Mouse (Mus musculus): ENCODE data around the gene 2700097O09Rik.
"Not testable (repeated sequence)": the region's sequence is repeated elsewhere in the genome, so short reads cannot be mapped to it uniquely, and the experiment has no call there.

The 2700097O09Rik gene

GRCm38 (mm10) chr12:55049731-55050353, 30.1 kb downstream of the 2700097O09Rik start:
- DNase-seq (ENCODE audit: inconsistent age in 2 of 2, low spot score in 1 of 2): no peak

- no peak for DNase-seq (ENCODE audit: inconsistent age in 2 of 2, low spot score in 1 of 2)
Observed at GRCm38 (mm10) chr12:55041011-55041410, 38.9 kb downstream of the 2700097O09Rik start.

GRCm38 (mm10) chr12:55027088-55027487, 52.8 kb downstream of the 2700097O09Rik start:
- no peak for DNase-seq (ENCODE audit: inconsistent age in 2 of 2, low spot score in 1 of 2)

DNA sequence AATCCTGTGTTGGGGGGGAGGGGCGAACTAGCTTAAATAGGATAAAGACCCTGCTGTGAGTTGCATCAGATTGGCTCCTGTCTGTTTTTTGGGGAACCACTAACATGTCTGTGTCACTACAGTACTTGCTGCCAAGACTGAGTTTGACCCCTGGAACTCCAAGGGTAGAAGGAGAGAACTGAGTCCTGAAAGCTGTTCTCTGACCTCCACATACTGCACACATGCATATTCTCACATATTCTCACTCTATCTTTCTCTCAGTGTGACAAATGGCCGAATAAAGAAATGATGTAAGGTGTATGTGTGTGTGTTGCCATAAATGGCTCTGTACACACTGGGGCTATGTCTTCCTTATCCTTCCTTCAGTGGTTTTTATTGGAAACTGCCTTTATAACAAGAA, 56.6 kb downstream of the 2700097O09Rik start:
- no peak for DNase-seq (ENCODE audit: inconsistent age in 2 of 2, low spot score in 1 of 2)

DNA sequence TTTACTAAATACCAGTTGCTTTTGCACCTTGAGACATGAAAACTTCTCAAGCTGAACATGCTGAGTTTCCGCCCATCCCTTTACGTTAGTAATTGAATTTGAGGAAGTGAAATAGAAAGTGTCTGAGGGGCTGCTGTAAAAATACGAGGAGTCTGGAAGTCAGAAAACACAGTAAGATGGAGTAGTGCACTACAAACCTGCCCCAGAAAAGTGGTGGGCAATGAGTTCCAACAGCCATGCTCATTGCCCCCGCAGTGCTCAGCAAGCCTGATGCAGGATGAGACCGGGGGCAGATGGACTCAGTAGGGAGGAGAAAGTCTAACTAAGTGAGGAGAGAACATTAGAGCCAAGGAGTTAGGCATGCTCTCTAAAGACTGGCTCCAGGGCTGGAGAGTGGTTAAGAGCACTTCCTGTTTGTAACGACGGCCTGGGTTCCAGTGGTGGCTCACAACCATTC, 60.5 kb downstream of the 2700097O09Rik start:
- DNase-seq (ENCODE audit: inconsistent age in 2 of 2, low spot score in 1 of 2): peak in 1 of 2 experiments; percentile 25

DNA sequence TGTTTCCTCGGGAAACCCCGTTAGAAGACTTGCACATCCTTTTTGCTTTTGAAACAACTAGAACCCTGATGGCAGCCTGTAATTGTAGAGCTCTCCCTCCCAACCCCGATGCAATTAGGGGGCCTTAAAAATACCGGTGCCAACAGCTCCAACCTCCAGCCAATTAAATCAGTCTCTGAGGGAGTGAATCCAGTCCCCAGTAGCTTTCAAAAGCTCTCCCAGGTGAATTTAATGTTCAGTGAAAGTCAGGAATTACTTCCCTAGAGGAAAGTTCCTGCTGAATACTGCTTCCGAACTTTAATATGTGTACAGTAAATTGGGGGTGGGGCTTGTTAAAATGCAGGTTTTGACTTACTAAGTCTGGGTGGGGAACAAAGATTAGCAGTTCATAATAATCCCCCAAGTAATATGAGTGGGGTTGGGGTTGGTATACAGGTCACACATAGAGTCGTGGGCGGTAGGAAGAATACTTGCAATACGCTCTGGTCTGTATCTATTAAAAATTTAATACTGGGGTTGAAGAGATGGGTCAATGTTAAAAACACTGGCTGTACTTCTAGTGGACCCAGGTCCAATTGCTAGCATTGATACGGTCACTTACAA, 62.7 kb downstream of the 2700097O09Rik start:
- no peak for DNase-seq (ENCODE audit: inconsistent age in 2 of 2, low spot score in 1 of 2)

DNA sequence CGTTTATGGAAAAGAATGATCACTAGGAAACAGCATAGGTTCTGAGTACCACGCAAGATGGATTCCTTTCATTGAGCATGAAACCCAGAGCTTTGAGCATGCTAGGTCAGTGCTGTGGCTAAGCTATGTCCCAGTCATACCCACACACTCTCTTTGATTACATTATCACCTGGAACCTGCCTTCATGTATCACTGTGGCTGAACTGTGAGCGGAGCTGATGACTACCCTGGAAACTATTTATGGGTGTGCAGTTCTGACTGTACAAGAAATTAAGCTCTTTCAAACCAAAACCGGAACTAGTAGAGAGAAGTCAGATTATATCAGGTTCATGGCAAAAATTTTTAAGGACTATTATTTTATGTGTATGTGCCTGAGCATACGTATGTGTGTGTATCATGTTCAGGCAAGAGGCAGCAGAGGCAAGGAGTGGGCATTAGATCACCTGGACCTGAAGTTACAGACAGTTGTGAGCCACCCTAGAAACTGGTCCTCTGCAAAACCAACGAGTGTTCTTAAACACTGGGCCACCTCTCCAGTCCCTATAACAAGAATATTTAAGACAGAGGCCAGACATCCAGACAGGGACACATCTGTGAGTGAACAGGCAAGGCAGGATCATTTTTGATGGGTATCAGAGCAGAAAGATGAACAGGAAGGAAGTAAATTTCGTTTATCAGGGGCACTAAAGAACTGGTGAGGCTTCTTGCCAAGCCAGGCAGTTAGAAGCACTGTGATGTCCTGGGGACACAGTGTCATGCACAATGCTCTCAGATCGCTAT, 63.4 kb downstream of the 2700097O09Rik start:
- DNase-seq (ENCODE audit: inconsistent age in 2 of 2, low spot score in 1 of 2): no peak

DNA sequence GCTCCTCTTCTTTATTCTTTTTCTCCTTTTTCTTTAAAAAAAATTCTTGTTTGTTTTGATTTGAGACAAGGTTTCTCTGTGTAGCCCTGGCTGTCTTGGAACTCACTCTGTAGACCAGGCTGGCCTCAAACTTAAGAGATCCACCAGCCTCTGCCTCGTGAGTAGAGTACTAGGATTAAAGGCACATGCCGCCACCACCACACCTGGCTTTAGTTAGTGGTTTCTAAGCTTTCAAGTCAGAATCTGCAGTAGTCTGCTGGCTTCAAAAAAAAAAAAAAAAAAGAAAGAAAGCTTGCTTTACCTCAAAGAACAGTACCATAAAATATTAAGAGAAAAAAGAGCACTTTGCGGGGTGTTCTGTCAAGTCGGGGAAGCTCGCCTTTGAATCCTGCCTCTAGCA, 64.5 kb downstream of the 2700097O09Rik start:
- DNase-seq (ENCODE audit: inconsistent age in 2 of 2, low spot score in 1 of 2): no peak

DNA sequence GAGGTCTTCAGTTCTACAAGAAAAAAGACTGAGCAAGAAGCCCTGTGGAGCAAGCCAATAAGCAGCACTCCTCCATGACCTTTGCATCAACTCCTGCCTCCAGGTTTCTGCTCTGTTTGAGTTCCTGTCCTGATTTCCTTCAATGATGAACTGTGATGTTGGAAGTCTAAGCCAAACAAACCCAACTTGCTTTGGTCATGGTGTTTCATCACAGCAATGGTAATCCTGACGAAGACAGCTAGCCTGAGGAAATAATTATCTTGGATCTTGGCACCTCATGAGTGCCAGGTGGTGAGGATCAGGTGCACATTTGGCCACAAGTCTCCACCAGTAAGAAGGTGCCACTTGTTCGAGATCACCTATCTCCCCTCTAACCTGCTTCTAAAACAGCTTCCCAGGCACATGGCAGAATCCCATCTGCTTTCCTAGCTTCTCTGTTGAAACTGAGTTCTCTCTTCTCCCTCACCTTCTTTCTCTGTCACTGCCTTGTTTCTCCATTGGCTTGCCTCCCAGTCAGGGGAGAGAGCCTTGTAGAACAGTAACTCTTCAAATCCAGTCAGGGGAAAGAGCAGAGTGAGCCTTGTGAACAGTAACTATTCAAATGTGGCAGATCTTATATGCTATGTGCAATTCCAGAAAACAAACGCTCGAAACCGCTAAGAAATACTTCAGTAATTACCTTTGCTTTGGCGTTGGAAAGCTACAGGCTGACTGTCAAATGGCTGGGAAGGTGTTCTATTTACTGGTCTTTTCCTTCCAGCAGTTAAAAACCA, 66.1 kb downstream of the 2700097O09Rik start, which contains the start of gene Baz1a:
TSS of gene Baz1a (minus strand) at position 723 of the 773 bp plus-strand sequence.
- no peak for DNase-seq (ENCODE audit: inconsistent age in 2 of 2, low spot score in 1 of 2)

- DNase-seq (ENCODE audit: inconsistent age in 2 of 2, low spot score in 1 of 2): no peak
Observed at GRCm38 (mm10) chr12:55013031-55013430, 66.9 kb downstream of the 2700097O09Rik start.

GRCm38 (mm10) chr12:55007361-55008008, 72.4 kb downstream of the 2700097O09Rik start:
- DNase-seq (ENCODE audit: inconsistent age in 2 of 2, low spot score in 1 of 2): no peak

- DNase-seq (ENCODE audit: inconsistent age in 2 of 2, low spot score in 1 of 2): no peak
Observed at GRCm38 (mm10) chr12:55006071-55006470, 73.8 kb downstream of the 2700097O09Rik start.

DNA sequence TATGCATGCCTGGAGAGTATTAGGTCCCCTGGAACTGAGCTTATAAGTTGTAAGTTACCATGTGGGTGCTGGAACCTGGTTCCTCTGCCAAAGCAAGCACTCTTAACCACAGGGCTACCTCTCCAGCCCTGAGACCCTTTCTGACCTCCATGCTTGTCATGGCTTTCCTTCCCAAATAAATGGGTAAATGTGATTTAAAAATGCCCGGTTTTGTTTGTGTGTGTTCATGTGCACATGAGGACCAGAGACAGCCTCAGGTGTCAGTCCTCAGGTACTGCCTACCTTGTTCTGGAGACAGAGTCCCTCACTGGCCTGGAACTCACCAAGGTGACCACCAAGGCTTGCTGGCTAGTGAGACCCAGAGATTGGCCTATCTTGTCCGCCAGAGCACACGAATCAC, 75.5 kb downstream of the 2700097O09Rik start:
- no peak for DNase-seq (ENCODE audit: inconsistent age in 2 of 2, low spot score in 1 of 2)

DNA sequence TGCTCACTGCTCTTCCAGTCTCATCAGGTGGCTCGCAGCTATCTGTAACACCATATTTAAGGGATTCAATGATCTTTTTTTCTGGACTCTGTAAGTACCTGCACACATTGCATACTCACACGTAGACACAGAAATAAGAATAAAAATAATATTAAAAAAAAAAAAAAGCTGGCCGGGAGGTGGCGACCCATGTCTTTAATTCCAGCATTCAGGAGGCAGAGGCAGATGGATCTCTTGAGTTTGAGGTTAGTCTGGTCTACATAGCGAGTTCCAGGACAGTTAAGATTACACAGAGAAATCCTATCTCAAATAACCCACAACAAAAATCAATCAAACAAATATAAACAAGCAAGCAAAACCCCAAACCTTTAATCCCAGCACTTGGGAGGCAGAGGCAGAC, 76.1 kb downstream of the 2700097O09Rik start:
- DNase-seq (ENCODE audit: inconsistent age in 2 of 2, low spot score in 1 of 2): no peak

- not testable (repeated sequence) for DNase-seq (ENCODE audit: inconsistent age in 2 of 2, low spot score in 1 of 2)
Observed at GRCm38 (mm10) chr12:55002532-55002931, 77.4 kb downstream of the 2700097O09Rik start.

- DNase-seq (ENCODE audit: inconsistent age in 2 of 2, low spot score in 1 of 2): peak; percentile 36 to 51
Observed at GRCm38 (mm10) chr12:54999016-54999690, 80.8 kb downstream of the 2700097O09Rik start.

GRCm38 (mm10) chr12:54998411-54998810, 81.5 kb downstream of the 2700097O09Rik start:
- DNase-seq (ENCODE audit: inconsistent age in 2 of 2, low spot score in 1 of 2): no peak

- no peak for DNase-seq (ENCODE audit: inconsistent age in 2 of 2, low spot score in 1 of 2)
Observed at GRCm38 (mm10) chr12:54996979-54997474, 82.9 kb downstream of the 2700097O09Rik start.

GRCm38 (mm10) chr12:54995965-54996364, 83.9 kb downstream of the 2700097O09Rik start:
- no peak for DNase-seq (ENCODE audit: inconsistent age in 2 of 2, low spot score in 1 of 2)
